Mouse (Mus musculus): Measurements from ENCODE around the gene Ifnz. TPM values are rescaled to one million over a fixed set of nuclear protein-coding genes. Genes with fewer than 3 reads are reported as not detected.

Gene Ifnz
- polyA plus RNA-seq (2021; fragmentation: Nextera tagmentation): not detected in 2 replicates
- long read RNA-seq, experiment 1: 0 reads
- long read RNA-seq, experiment 2: 0 reads

DNA sequence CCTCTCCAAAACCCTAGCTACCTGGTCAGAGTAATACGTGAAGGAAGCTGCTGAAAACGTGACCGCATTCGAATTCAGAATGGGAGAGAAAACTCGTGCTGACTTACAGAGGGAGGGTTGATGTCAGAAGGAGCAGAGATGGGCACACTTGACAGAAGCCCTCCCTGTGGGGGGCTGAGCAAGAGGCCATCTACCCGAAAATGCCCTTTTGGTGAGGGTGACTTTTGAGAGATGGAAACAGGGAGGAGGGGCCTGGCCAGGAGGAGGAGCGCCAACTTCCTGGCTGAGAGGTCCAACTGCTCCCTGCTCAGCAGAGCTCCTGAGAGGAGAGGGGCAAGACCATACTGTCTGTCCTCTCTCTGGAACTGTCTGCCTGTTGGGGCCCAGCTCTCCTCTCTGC, at the start of gene Ifnz:
Gene Ifnz (plus strand): TSS at position 301 of the 400 bp plus-strand sequence.

DNA sequence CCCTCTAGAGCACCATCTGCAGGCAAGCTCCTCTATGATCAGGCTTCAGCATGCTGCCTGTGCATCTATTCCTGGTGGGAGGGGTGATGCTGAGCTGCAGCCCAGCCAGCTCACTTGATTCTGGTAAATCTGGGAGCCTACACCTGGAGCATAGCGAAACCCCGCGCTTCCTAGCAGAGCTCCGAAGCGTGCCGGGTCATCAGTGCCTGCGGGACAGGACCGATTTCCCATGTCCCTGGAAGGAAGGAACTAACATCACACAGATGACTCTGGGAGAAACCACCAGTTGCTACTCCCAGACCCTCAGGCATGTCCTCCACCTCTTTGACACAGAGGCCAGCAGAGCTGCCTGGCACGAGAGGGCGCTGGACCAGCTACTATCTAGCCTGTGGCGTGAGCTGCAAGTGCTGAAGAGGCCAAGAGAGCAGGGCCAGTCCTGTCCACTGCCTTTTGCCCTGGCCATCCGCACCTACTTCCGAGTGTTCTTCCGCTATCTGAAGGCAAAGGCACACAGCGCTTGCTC, 27.1 kb upstream of the Ifnz start, which contains the start of gene Gm13271:
Gene Gm13271 (plus strand): TSS at position 51 of the 523 bp plus-strand sequence.

DNA sequence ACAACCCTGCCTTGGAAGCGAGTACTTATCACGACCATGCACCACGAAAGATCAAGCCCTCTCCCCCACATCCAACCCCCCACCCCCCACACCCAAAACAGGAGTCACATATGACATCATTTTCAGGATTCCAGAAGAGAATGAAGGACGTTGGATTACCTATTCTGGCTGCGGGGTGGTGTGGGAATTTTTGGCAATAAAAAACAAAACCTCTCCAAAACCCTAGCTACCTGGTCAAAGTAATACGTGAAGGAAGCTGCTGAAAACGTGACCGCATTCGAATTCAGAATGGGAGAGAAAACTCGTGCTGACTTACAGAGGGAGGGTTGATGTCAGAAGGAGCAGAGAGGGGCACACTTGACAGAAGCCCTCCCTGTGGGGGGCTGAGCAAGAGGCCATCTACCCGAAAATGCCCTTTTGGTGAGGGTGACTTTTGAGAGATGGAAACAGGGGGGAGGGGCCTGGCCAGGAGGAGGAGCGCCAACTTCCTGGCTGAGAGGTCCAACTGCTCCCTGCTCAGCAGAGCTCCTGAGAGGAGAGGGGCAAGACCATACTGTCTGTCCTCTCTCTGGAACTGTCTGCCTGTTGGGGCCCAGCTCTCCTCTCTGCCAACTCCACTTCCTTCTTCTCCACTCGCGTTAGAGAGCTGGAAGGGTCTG, 22.2 kb upstream of the Ifnz start, which contains the start of gene Gm13283:
Gene Gm13283 (plus strand): TSS at position 510 of the 659 bp plus-strand sequence.

DNA sequence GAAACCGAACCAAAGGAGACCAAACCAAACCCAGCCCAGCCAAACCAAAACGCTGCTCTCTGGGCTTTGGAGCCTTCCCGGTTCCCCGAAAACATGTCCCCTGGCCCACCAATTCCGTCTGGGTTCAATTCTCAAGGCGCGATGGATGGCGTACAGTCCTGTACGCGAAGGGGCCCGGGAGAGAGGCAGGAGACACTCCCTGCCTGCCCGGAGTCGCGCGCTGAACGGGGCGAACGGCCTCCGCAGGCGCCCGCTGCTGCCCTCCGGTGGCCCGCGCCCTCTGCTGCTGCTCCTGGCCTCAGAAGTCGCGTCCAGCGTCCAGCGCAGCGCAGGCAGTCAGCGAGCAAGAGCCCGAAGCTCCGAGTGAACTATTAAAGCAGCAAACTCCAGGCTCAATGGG, 8.4 kb upstream of the Ifnz start, which contains the start of gene Gm13290:
Gene Gm13290 (plus strand): TSS at position 301 of the 400 bp plus-strand sequence.

DNA sequence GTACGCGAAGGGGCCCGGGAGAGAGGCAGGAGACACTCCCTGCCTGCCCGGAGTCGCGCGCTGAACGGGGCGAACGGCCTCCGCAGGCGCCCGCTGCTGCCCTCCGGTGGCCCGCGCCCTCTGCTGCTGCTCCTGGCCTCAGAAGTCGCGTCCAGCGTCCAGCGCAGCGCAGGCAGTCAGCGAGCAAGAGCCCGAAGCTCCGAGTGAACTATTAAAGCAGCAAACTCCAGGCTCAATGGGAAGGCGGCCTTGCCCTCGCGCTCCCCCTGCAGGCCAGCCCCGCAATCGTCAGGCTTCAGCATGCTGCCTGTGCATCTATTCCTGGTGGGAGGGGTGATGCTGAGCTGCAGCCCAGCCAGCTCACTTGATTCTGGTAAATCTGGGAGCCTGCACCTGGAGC, 5.3 kb upstream of the Ifnz start, which contains the start of gene Gm13289:
Gene Gm13289 (plus strand): TSS at position 301 of the 400 bp plus-strand sequence.

DNA sequence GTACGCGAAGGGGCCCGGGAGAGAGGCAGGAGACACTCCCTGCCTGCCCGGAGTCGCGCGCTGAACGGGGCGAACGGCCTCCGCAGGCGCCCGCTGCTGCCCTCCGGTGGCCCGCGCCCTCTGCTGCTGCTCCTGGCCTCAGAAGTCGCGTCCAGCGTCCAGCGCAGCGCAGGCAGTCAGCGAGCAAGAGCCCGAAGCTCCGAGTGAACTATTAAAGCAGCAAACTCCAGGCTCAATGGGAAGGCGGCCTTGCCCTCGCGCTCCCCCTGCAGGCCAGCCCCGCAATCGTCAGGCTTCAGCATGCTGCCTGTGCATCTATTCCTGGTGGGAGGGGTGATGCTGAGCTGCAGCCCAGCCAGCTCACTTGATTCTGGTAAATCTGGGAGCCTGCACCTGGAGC, 2.4 kb upstream of the Ifnz start, which contains the start of gene Gm13272:
Gene Gm13272 (plus strand): TSS at position 301 of the 400 bp plus-strand sequence.

DNA sequence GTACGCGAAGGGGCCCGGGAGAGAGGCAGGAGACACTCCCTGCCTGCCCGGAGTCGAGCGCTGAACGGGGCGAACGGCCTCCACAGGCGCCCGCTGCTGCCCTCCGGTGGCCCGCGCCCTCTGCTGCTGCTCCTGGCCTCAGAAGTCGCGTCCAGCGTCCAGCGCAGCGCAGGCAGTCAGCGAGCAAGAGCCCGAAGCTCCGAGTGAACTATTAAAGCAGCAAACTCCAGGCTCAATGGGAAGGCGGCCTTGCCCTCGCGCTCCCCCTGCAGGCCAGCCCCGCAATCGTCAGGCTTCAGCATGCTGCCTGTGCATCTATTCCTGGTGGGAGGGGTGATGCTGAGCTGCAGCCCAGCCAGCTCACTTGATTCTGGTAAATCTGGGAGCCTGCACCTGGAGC, 3.5 kb downstream of the Ifnz start, which contains the start of gene Gm13276:
Gene Gm13276 (plus strand): TSS at position 301 of the 400 bp plus-strand sequence.

DNA sequence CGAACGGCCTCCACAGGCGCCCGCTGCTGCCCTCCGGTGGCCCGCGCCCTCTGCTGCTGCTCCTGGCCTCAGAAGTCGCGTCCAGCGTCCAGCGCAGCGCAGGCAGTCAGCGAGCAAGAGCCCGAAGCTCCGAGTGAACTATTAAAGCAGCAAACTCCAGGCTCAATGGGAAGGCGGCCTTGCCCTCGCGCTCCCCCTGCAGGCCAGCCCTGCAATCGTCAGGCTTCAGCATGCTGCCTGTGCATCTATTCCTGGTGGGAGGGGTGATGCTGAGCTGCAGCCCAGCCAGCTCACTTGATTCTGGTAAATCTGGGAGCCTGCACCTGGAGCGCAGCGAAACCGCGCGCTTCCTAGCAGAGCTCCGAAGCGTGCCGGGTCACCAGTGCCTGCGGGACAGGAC, 6.5 kb downstream of the Ifnz start, which contains the start of gene Gm13277:
Gene Gm13277 (plus strand): TSS at position 231 of the 400 bp plus-strand sequence.

GRCm38 (mm10) chr4:88791250-88791649, 9.3 kb downstream of the Ifnz start, which contains the start of gene Gm13278:
Gm13278 (plus strand) TSS chr4:88791550.

GRCm38 (mm10) chr4:88793936-88794675, 12.2 kb downstream of the Ifnz start, which contains the start of gene Gm13275:
Gm13275 (plus strand) TSS chr4:88794487.

DNA sequence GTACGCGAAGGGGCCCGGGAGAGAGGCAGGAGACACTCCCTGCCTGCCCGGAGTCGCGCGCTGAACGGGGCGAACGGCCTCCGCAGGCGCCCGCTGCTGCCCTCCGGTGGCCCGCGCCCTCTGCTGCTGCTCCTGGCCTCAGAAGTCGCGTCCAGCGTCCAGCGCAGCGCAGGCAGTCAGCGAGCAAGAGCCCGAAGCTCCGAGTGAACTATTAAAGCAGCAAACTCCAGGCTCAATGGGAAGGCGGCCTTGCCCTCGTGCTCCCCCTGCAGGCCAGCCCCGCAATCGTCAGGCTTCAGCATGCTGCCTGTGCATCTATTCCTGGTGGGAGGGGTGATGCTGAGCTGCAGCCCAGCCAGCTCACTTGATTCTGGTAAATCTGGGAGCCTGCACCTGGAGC, 15.2 kb downstream of the Ifnz start, which contains the start of gene Gm13279:
Gene Gm13279 (plus strand): TSS at position 301 of the 400 bp plus-strand sequence.

DNA sequence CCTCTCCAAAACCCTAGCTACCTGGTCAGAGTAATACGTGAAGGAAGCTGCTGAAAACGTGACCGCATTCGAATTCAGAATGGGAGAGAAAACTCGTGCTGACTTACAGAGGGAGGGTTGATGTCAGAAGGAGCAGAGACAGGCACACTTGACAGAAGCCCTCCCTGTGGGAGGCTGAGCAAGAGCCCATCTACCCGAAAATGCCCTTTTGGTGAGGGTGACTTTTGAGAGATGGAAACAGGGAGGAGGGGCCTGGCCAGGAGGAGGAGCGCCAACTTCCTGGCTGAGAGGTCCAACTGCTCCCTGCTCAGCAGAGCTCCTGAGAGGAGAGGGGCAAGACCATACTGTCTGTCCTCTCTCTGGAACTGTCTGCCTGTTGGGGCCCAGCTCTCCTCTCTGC, 17.4 kb downstream of the Ifnz start, which contains the start of gene Gm13285:
Gene Gm13285 (plus strand): TSS at position 301 of the 400 bp plus-strand sequence.

GRCm38 (mm10) chr4:88802954-88803353, 21.0 kb downstream of the Ifnz start, which contains the start of gene Gm13287:
Gm13287 (plus strand) TSS chr4:88803254.

GRCm38 (mm10) chr4:88805231-88805630, 23.3 kb downstream of the Ifnz start, which contains the start of gene Gm13288:
Gm13288 (plus strand) TSS chr4:88805531.

DNA sequence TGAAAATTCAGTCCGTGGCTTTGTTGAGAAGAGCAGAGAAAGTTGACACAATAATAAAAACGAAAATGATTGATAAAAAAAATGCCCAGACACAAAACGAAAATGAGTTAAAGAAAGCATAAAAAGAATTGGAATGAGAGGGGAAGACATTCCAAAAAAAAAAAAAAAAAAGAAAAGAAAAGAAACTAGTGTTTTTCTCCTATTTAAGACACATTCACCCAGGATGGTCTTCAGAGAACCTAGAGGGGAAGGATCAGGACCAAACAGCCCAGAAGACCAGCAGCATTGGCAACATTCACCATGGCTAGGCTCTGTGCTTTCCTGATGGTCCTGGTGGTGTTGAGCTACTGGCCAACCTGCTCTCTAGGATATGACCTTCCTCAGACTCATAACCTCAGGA, 34.0 kb downstream of the Ifnz start, which contains the start of gene Ifna7:
Gene Ifna7 (plus strand): TSS at position 301 of the 400 bp plus-strand sequence.

GRCm38 (mm10) chr4:88819659-88820058, 37.7 kb downstream of the Ifnz start, which contains the start of gene Ifna11:
Ifna11 (plus strand) TSS chr4:88819959.

DNA sequence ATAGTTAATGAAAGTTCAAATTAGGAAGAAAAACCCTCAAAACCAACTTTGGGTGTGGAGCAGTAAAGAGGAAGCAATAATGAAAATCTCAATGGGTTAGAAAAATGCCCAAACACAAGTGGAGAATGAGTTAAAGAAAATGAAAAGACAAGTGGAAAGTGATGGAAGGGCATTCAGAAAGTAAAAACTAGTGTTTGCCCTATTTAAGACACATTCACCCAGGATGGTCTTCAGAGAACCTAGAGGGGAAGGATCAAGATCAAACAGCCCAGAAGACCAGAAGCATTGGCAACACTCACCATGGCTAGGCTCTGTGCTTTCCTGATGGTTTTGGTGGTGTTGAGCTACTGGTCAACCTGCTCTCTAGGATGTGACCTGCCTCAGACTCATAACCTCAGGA, 45.2 kb downstream of the Ifnz start, which contains the start of gene Ifna6:
Gene Ifna6 (plus strand): TSS at position 301 of the 400 bp plus-strand sequence.

Other genes with a start within 250 kb of the Ifnz start
- not detected in 2 replicates for gene Ifna15, start 223.9 kb upstream of the Ifnz start, polyA plus RNA-seq (2021; fragmentation: Nextera tagmentation)
- gene Ifna14, start 210.3 kb upstream of the Ifnz start, polyA plus RNA-seq (2021; fragmentation: Nextera tagmentation): not detected in 2 replicates
- not detected in 2 replicates for gene Ifna9, start 189.7 kb upstream of the Ifnz start, polyA plus RNA-seq (2021; fragmentation: Nextera tagmentation)
- gene Ifna12, start 178.8 kb upstream of the Ifnz start, polyA plus RNA-seq (2021; fragmentation: Nextera tagmentation): not detected in 2 replicates
- not detected in 2 replicates for gene C87499, start 147.7 kb upstream of the Ifnz start, polyA plus RNA-seq (2021; fragmentation: Nextera tagmentation)
- not detected in 2 replicates for gene Ifna13, start 137.7 kb upstream of the Ifnz start, polyA plus RNA-seq (2021; fragmentation: Nextera tagmentation)
- gene Ifna16, start 105.2 kb upstream of the Ifnz start, polyA plus RNA-seq (2021; fragmentation: Nextera tagmentation): not detected in 2 replicates
- not detected in 2 replicates for gene Ifna2, start 98.2 kb upstream of the Ifnz start, polyA plus RNA-seq (2021; fragmentation: Nextera tagmentation)
- gene Ifnab, start 90.8 kb upstream of the Ifnz start, polyA plus RNA-seq (2021; fragmentation: Nextera tagmentation): not detected in 2 replicates
- gene Gm26566, start 60.3 kb upstream of the Ifnz start, polyA plus RNA-seq (2021; fragmentation: Nextera tagmentation): 1.0 and 1.5 TPM in 2 replicates
- gene Klhl9, start 59.7 kb upstream of the Ifnz start, polyA plus RNA-seq (2021; fragmentation: Nextera tagmentation): 57.9 and 73.6 TPM in 2 replicates
- not detected in 2 replicates for gene Gm13271, start 27.3 kb upstream of the Ifnz start, polyA plus RNA-seq (2021; fragmentation: Nextera tagmentation)
- not detected in 2 replicates for gene Gm13283, start 22.0 kb upstream of the Ifnz start, polyA plus RNA-seq (2021; fragmentation: Nextera tagmentation)
- gene Gm13290, start 8.3 kb upstream of the Ifnz start, polyA plus RNA-seq (2021; fragmentation: Nextera tagmentation): not detected in 2 replicates
- gene Gm13289, start 5.2 kb upstream of the Ifnz start, polyA plus RNA-seq (2021; fragmentation: Nextera tagmentation): not detected in 2 replicates
- gene Gm13272, start 2.3 kb upstream of the Ifnz start, polyA plus RNA-seq (2021; fragmentation: Nextera tagmentation): not detected in 2 replicates
- not detected in 2 replicates for gene Gm13276, start 3.6 kb downstream of the Ifnz start, polyA plus RNA-seq (2021; fragmentation: Nextera tagmentation)
- not detected in 2 replicates for gene Gm13277, start 6.5 kb downstream of the Ifnz start, polyA plus RNA-seq (2021; fragmentation: Nextera tagmentation)
- not detected in 2 replicates for gene Gm13278, start 9.4 kb downstream of the Ifnz start, polyA plus RNA-seq (2021; fragmentation: Nextera tagmentation)
- gene Gm13275, start 12.4 kb downstream of the Ifnz start, polyA plus RNA-seq (2021; fragmentation: Nextera tagmentation): not detected in 2 replicates
- gene Gm13279, start 15.3 kb downstream of the Ifnz start, polyA plus RNA-seq (2021; fragmentation: Nextera tagmentation): not detected in 2 replicates
- not detected in 2 replicates for gene Gm13285, start 17.5 kb downstream of the Ifnz start, polyA plus RNA-seq (2021; fragmentation: Nextera tagmentation)
- not detected in 2 replicates for gene Gm13287, start 21.1 kb downstream of the Ifnz start, polyA plus RNA-seq (2021; fragmentation: Nextera tagmentation)
- gene Gm13288, start 23.4 kb downstream of the Ifnz start, polyA plus RNA-seq (2021; fragmentation: Nextera tagmentation): not detected in 2 replicates
- gene Ifna7, start 34.1 kb downstream of the Ifnz start, polyA plus RNA-seq (2021; fragmentation: Nextera tagmentation): not detected in 2 replicates
- gene Ifna11, start 37.8 kb downstream of the Ifnz start, polyA plus RNA-seq (2021; fragmentation: Nextera tagmentation): not detected in 2 replicates
- not detected in 2 replicates for gene Ifna6, start 45.3 kb downstream of the Ifnz start, polyA plus RNA-seq (2021; fragmentation: Nextera tagmentation)
- not detected in 2 replicates for gene Ifna5, start 53.4 kb downstream of the Ifnz start, polyA plus RNA-seq (2021; fragmentation: Nextera tagmentation)
- not detected in 2 replicates for gene Ifna4, start 59.7 kb downstream of the Ifnz start, polyA plus RNA-seq (2021; fragmentation: Nextera tagmentation)
- not detected in 2 replicates for gene Ifna1, start 68.0 kb downstream of the Ifnz start, polyA plus RNA-seq (2021; fragmentation: Nextera tagmentation)
- not detected in 2 replicates for gene Ifne, start 98.1 kb downstream of the Ifnz start, polyA plus RNA-seq (2021; fragmentation: Nextera tagmentation)

Data from left cerebral cortex, adult 6 months (tissue).